Mouse (Mus musculus) kidney, postnatal 14 days (tissue): ENCODE results near the gene Vmn2r15.

ENCODE experiments used
- DNase-seq: peaks from one replicate; pipeline ENCODE4 v3.0.0; 2022; ENCODE audit warnings: mixed read lengths

Gene Vmn2r15

GRCm38 (mm10) chr5:109297544-109297943, at the start of gene Vmn2r15:
Gene Vmn2r15, minus strand, starts transcription at chr5:109297644.
- DNase-seq, result no peak

DNA sequence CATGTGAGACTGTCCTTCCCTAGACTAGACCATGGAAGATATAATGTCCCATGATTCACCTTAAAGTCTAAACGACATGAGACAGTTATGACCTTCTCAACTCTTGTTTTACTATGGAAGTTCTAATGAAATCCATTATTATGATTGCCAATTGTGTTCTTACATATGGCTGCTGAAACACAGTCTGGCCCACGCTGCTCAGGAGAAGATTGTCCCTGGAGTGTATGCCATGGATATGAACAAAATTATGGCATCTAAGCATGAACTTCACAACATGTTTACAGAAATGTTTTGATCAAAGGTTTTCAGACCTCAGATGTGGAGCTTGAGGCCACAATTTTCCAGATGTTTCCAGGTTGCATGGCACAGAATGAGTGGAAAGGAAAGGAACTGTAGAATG, 32.4 kb upstream of the Vmn2r15 start, which contains the start of gene Vmn2r16:
Vmn2r16 (plus strand) TSS at position 301 of the 400 bp plus-strand sequence.
- no peak for DNase-seq

DNA sequence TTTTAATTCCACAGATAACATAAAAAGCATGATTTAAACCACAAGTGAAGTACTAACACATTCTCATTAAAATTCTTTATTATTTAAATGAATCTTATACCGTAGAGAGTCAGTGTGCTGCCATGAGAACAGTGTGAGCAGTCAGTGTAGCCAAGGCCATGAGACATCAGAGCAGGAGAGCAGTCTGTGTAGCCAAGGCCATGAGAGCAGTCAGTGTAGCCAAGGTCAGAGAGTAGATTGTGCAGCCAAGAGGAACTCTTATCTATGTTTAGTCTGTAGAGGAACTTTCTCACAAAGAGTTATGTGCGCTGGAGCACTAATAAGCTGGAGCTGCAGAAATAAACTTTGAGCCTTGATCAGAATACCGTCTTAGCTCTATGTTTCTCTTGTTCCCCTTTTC, 2.8 kb downstream of the Vmn2r15 start:
- DNase-seq, result no peak
